Mouse (Mus musculus): Measurements from ENCODE around the gene Larp4.

The Larp4 gene

GRCm38 (mm10) chr15:100057698-100058097 is 87.8 kb downstream of the Larp4 start:
- DNase-seq (ENCODE audit: low read depth, low spot score): peak; percentile 41

GRCm38 (mm10) chr15:100058143-100058542 is 88.3 kb downstream of the Larp4 start:
- DNase-seq (ENCODE audit: low read depth, low spot score): peak; percentile 25

DNA sequence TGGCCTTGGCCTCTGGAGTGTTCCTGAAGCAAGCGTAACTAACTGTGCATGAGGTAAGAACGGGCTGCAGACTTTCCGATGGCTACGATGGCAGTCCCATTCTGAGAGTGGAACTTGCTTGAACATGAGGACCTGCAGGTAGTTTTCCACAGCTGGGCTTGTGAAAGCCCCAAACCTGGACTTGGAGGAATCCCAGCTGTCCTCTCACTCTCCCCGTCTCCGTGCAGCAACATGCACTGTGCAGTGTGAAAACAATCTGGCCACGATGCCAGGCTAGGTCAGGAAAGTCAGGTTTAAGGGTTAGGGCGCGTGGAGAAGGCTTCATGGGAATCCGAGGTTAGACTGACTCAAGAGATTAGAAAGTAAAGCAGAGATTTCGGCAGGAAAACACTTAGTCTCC is 89.0 kb downstream of the Larp4 start:
- no peak for DNase-seq (ENCODE audit: low read depth, low spot score)

DNA sequence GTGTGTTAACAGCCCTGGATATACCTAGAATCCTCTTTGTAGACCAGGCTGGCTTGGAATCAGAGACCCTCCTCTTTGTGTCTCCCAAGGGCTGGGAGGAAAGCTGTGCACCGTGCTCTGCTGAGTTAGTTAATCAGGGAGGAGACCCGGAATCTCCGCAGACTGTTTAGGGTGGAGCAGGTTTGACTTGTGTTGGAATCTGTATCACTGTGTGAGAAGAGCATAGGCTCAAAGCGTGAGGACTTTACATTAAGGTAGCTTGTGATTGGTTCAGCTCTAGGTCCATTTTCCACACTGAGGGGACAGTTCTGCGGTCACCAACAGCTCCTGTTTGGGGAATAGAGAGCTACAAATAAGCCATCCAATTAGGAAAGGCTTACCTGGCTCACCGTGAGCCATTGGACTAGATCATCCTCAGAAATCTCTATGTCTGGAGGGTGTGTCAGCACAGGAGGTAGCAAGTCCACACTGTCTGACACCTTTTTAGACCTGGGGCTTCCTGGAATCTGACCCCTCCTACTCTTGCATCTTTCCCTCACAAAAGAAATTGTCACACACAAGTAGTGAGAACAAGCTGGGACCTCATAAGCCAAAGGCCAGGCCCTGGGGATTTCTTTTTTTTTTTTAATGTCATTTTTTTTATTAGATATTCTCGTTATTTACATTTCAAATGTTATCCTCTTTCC is 89.9 kb downstream of the Larp4 start:
- DNase-seq (ENCODE audit: low read depth, low spot score): no peak

DNA sequence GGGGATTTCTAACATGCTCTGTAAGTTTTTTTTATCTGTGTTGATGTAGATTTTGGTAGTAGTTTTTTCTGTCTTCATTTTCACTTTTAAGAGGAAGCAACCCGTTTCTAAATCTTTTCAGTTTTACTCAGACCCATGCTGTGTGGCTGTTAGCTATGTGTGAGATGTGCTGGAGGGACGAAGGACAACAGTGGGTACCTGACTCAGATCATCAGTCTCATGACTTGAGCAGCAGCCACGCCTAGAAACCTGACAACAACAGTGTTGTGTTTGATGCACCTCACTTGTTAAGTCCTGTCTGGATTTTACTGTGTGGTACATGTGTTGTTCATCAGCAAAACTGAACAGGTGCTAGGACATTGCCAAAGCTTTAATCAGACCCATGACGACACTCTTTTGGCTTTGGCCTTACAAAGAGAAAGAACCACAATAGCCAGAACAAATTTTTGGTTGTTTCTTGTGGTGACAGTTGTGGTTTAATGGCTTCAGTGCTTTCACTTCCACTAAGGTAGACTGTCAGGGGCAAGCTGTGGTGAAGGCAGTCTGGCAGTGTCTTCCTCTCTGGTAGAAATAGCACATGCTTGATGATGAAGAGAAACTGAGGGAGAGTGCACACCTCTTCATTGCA is 90.8 kb downstream of the Larp4 start:
- peak; percentile 82 for DNase-seq (ENCODE audit: low read depth, low spot score)

DNA sequence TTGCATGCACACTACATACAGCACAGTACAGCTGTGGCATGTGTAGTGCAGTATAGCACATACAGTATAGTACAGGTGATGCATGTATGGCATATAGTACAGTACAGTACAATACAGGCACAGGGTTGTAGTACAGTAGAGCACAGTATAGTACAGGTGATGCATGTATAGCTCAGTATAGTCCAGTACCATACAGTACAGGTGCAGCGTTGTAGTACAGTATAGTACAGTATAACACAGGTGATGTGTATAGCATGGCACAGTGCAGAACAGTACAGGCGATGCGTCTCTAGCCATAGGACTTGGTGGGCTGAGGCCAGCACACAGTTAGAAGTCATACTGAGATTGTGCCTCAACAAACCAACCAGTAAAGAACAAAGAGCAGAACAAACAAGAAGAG is 91.5 kb downstream of the Larp4 start:
- DNase-seq (ENCODE audit: low read depth, low spot score): no peak

DNA sequence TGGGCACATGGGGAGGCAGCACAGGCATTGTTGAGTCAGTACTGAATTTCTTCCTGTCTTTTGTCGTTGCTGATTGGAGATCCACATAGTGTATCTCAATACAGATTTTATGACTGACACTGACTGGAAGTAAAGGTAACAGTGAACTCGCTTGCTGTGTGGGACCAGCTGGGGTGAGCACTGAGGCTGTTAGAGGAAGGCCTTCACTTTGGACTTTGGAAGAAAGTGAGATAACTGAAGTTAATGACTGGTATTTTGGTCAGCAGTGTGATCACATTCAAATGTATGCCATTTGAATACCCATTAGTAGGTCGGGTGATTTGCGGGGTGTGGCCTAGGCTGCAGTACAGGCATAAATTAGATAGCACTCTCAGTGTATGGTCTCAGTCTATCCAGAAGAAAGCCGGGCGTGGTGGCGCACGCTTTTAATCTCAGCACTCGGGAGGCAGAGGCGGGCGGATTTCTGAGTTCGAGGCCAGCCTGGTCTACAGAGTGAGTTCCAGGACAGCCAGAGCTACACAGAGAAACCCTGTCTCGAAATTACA is 93.4 kb downstream of the Larp4 start:
- DNase-seq (ENCODE audit: low read depth, low spot score): no peak
